Mouse (Mus musculus): ENCODE results near the gene Odf3l2. TPM values are rescaled to one million over a fixed set of nuclear protein-coding genes. Genes with fewer than 3 reads are reported as not detected.
A peak's percentile ranks its signal among the peaks of the same experiment; 100 is the strongest.

Odf3l2 gene
- polyA plus RNA-seq, 1 experiment from 2014 or later, result not detected

DNA sequence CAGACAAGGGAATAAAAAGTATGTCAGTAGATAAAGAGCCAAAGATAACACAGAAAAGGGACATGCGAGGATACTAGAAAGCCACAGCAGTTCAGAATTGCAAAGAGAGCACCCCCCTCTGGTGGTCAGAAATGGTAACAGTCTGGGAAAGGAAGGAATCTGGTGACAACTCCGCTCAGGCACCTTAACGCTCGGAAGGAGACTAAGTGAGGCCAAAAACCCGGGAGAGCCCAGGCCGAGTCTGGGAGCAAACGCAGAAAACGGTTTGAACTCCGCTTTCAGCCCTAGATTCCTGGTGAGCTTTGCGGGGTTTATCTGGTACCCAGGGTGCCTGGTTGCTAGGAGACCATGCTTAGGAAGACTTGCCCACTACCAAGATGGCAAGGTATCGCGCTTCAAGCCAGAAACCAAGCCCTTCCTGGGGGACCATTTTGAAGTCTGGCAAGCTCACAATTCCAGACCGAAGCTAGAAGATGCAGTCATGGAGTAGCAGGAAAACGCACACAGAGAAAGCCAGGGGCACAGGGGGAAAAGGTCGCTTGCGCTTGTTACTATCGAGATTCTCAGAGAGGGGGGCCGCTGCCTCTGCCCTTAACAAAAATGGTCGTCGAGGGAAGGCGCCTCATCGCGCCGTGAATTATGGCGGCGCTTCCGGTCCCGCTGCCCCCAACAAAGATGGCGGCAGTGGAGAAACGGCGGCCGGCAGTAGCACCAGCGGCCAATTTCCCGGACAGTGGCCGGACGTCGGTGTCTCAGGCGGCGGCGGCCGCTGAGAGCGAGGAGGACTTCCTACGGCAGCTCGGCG, 23.4 kb upstream of the Odf3l2 start, which contains the start of gene Tpgs1:
TSS of gene Tpgs1 (plus strand) at position 599 of the 805 bp plus-strand sequence.
- WGBS, result under 1% methylated on average over 44 of the region's 45 CpGs
- DNase-seq (ENCODE audit: low spot score), result peak; percentile 96

GRCm38 (mm10) chr10:79668076-79668475, 22.5 kb upstream of the Odf3l2 start:
- ATAC-seq, result no peak

More for the DNA sequence above, 23.4 kb upstream of the Odf3l2 start, which contains the start of gene Tpgs1:
- no peaks in the 10 kb centered on the region for H3K27me3 ChIP-seq (replicated peaks; ENCODE audit: insufficient read depth, low read length)
- H3K4me3 ChIP-seq (ENCODE audit: low read depth, low read length), result peak within 1 kb of the TSS; percentile 88
- peak within 1 kb of the TSS; percentile 69 for H3K4me2 ChIP-seq (replicated peaks; ENCODE audit: low read depth, low read length)
- peaks cover 10% of the 10 kb centered on the region; the same call in 1 of the 2 replicates for H3K4me1 ChIP-seq (ENCODE audit: insufficient read depth, low read depth, low read length)
- no peaks in the 10 kb centered on the region for H3K9me3 ChIP-seq (ENCODE audit: low read length)
- no peaks in the 10 kb centered on the region for H3K36me3 ChIP-seq (ENCODE audit: insufficient read depth, low read length)
- peak; percentile 91 for TF ChIP-seq CTCF (IDR thresholded peaks at IDR 0.05)
- TF ChIP-seq EP300 (IDR thresholded peaks at IDR 0.05), result peak; percentile 63
- H3K27ac ChIP-seq (ENCODE audit: low read length), result peak within 1 kb of the TSS; percentile 88
- H3K9ac ChIP-seq (replicated peaks; ENCODE audit: low read depth), result peak within 1 kb of the TSS; percentile 45
- ATAC-seq, result peak; percentile 91

GRCm38 (mm10) chr10:79666493-79666892, 21.0 kb upstream of the Odf3l2 start:
- WGBS, result 66% methylated on average over 9 of the region's 9 CpGs
- H3K9ac ChIP-seq (replicated peaks; ENCODE audit: low read depth), result no peak overlapping the region

More at GRCm38 (mm10) chr10:79668076-79668475, 22.5 kb upstream of the Odf3l2 start:
- H3K4me1 ChIP-seq (ENCODE audit: insufficient read depth, low read depth, low read length), result peaks cover 10% of the 10 kb centered on the region; the same call in 1 of the 2 replicates
- no peaks in the 10 kb centered on the region for H3K36me3 ChIP-seq (ENCODE audit: insufficient read depth, low read length)
- TF ChIP-seq CTCF (IDR thresholded peaks at IDR 0.05) (no peak), EP300 (IDR thresholded peaks at IDR 0.05) (no peak)
- no peak overlapping the region for H3K9ac ChIP-seq (replicated peaks; ENCODE audit: low read depth)
- no peaks in the 10 kb centered on the region for H3K9me3 ChIP-seq (ENCODE audit: low read length)
- no peak overlapping the region for H3K27ac ChIP-seq (ENCODE audit: low read length)
- H3K4me2 ChIP-seq (replicated peaks; ENCODE audit: low read depth, low read length), result no peak overlapping the region
- DNase-seq (ENCODE audit: low spot score), result no peak
- H3K27me3 ChIP-seq (replicated peaks; ENCODE audit: insufficient read depth, low read length), result no peaks in the 10 kb centered on the region
- WGBS, result 81% methylated on average over 5 of the region's 5 CpGs
- no peak overlapping the region for H3K4me3 ChIP-seq (ENCODE audit: low read depth, low read length)

DNA sequence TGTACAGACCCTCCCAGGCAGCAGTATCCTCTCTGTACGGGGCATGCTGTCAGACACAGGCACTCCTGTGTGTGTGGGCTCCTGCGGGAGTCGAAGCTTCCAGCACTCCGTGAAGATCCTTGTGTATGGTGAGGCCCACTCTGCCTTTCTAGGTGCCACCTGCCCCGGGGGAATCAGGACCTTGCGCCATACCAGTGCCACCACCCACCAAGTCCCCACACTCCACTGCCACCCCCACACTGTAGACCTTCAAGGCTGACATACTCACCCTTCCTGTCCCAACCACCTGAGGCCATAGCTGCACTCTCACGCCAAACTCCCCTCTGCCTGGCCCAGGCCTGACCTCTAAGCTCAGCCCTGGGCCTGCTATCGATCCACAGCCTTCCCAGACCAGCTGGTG, 19.5 kb upstream of the Odf3l2 start:
- WGBS, result 78% methylated on average over 8 of the region's 8 CpGs
- H3K4me2 ChIP-seq (replicated peaks; ENCODE audit: low read depth, low read length), result no peak overlapping the region
- no peaks in the 10 kb centered on the region for H3K27me3 ChIP-seq (replicated peaks; ENCODE audit: insufficient read depth, low read length)
- no peak overlapping the region for H3K4me3 ChIP-seq (ENCODE audit: low read depth, low read length)
- DNase-seq (ENCODE audit: low spot score) (no peak), ATAC-seq (no peak)
- no peak overlapping the region for H3K9ac ChIP-seq (replicated peaks; ENCODE audit: low read depth)
- H3K36me3 ChIP-seq (ENCODE audit: insufficient read depth, low read length), result no peaks in the 10 kb centered on the region
- TF ChIP-seq CTCF (IDR thresholded peaks at IDR 0.05), result no peak
- TF ChIP-seq EP300 (IDR thresholded peaks at IDR 0.05), result no peak
- no peaks in the 10 kb centered on the region for H3K9me3 ChIP-seq (ENCODE audit: low read length)
- no peak overlapping the region for H3K27ac ChIP-seq (ENCODE audit: low read length)
- peaks cover 4% of the 10 kb centered on the region; the same call in 1 of the 2 replicates for H3K4me1 ChIP-seq (ENCODE audit: insufficient read depth, low read depth, low read length)

More at GRCm38 (mm10) chr10:79666493-79666892, 21.0 kb upstream of the Odf3l2 start:
- Histone ChIP-seq H3K4me2 (replicated peaks; ENCODE audit: low read depth, low read length) (no peak overlapping the region), H3K4me1 (ENCODE audit: insufficient read depth, low read depth, low read length) (peaks cover 10% of the 10 kb centered on the region; the same call in 1 of the 2 replicates), H3K9me3 (ENCODE audit: low read length) (no peaks in the 10 kb centered on the region), H3K27ac (ENCODE audit: low read length) (no peak overlapping the region), H3K36me3 (ENCODE audit: insufficient read depth, low read length) (no peaks in the 10 kb centered on the region), H3K4me3 (ENCODE audit: low read depth, low read length) (no peak overlapping the region), H3K27me3 (replicated peaks; ENCODE audit: insufficient read depth, low read length) (no peaks in the 10 kb centered on the region)
- TF ChIP-seq EP300 (IDR thresholded peaks at IDR 0.05), result no peak
- no peak for TF ChIP-seq CTCF (IDR thresholded peaks at IDR 0.05)
- DNase-seq (ENCODE audit: low spot score), result no peak
- ATAC-seq, result no peak

GRCm38 (mm10) chr10:79664131-79664665, 18.7 kb upstream of the Odf3l2 start, which contains the start of gene Madcam1:
TSS of gene Madcam1 (plus strand) at chr10:79664559.
- peak; percentile 93 for TF ChIP-seq CTCF (IDR thresholded peaks at IDR 0.05)
- TF ChIP-seq EP300 (IDR thresholded peaks at IDR 0.05), result no peak
- no peak within 1 kb of the TSS for H3K4me3 ChIP-seq (ENCODE audit: low read depth, low read length)
- 11% methylated on average over 13 of the region's 13 CpGs for WGBS
- DNase-seq (ENCODE audit: low spot score) (peak; percentile 65), ATAC-seq (0 out of 2 replicates have a peak, but pooled peaks have one; percentile 14)
- H3K4me2 ChIP-seq (replicated peaks; ENCODE audit: low read depth, low read length), result no peak within 1 kb of the TSS
- no peaks in the 10 kb centered on the region for H3K27me3 ChIP-seq (replicated peaks; ENCODE audit: insufficient read depth, low read length)
- no peaks in the 10 kb centered on the region for H3K9me3 ChIP-seq (ENCODE audit: low read length)
- H3K4me1 ChIP-seq (ENCODE audit: insufficient read depth, low read depth, low read length), result no peaks in the 10 kb centered on the region
- H3K27ac ChIP-seq (ENCODE audit: low read length), result no peak within 1 kb of the TSS
- no peak within 1 kb of the TSS for H3K9ac ChIP-seq (replicated peaks; ENCODE audit: low read depth)
- H3K36me3 ChIP-seq (ENCODE audit: insufficient read depth, low read length), result no peaks in the 10 kb centered on the region

GRCm38 (mm10) chr10:79661861-79662260, 16.3 kb upstream of the Odf3l2 start:
- no peaks in the 10 kb centered on the region for H3K27me3 ChIP-seq (replicated peaks; ENCODE audit: insufficient read depth, low read length)
- no peak for ATAC-seq
- H3K4me1 ChIP-seq (ENCODE audit: insufficient read depth, low read depth, low read length), result no peaks in the 10 kb centered on the region
- no peaks in the 10 kb centered on the region for H3K9me3 ChIP-seq (ENCODE audit: low read length)
- TF ChIP-seq CTCF (IDR thresholded peaks at IDR 0.05) (no peak), EP300 (IDR thresholded peaks at IDR 0.05) (no peak)
- no peak overlapping the region for H3K27ac ChIP-seq (ENCODE audit: low read length)
- 46% methylated on average over 3 of the region's 3 CpGs for WGBS
- no peaks in the 10 kb centered on the region for H3K36me3 ChIP-seq (ENCODE audit: insufficient read depth, low read length)
- no peak overlapping the region for H3K4me3 ChIP-seq (ENCODE audit: low read depth, low read length)
- H3K9ac ChIP-seq (replicated peaks; ENCODE audit: low read depth), result no peak overlapping the region
- DNase-seq (ENCODE audit: low spot score), result no peak
- no peak overlapping the region for H3K4me2 ChIP-seq (replicated peaks; ENCODE audit: low read depth, low read length)

Measured in lung, postnatal 0 days (tissue).